Mouse (Mus musculus) spleen, adult 2 months (tissue): ENCODE measurements around the gene Ropn1.
"Not testable (repeated sequence)": the region's sequence is repeated elsewhere in the genome, so short reads cannot be mapped to it uniquely, and the experiment has no call there.

Source experiments
- CTCF ChIP-seq: fragments of 200-500 bp; IDR thresholded peaks from 2 replicates; pipeline ENCODE4 v1.5.1; 2011; ENCODE audit warnings: mild to moderate bottlenecking, inconsistent platforms; ENCODE audit not compliant: insufficient read depth, insufficient read length, insufficient replicate concordance; ENCODE audit errors: extremely low read depth
- POLR2A ChIP-seq: fragments of 200-500 bp; IDR thresholded peaks from 2 replicates; pipeline ENCODE4 v1.6.1; 2011; ENCODE audit warnings: low read depth, low read length, inconsistent platforms

GRCm38 (mm10) chr16:34698721-34699120 is 49.0 kb downstream of the Ropn1 start:
- not testable (repeated sequence) for TF ChIP-seq CTCF, POLR2A
